31 mouse cellular contexts compared by ENCODE assay signal in the genomic region with DNA sequence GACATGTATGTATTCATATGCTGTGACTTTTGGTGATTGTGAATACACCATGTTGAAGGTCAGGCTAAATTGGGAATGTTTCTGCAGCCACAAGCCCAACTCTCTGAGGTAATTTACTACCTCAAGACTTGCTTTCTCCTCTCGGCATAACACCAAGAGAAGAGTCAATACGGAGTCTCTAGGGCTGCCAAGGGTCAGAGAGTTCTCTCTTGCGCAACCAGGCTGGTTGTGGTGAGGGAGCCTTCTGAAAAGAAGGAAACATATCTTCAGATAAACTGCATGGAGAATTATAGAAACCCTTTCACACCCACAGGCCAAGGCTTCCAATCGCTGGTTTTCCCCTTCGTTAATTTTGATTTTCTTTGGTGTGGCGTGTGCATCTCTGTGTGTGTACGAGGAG.
DNase-seq lines count a peak whose midpoint lies in the region; ATAC-seq and TF ChIP-seq lines count a peak whose summit lies in the region.
"Had no signal": no experiment of that assay in that cellular context is flagged by ENCODE, and none has a peak within 500 bp of the region (broad histone marks: within the 10 kb centered on the region; RNA-seq: fewer than 3 reads in every experiment).

No protein-coding gene starts in this region.

- WGBS in neural tube, embryonic 15.5 days = 78% methylated on average over 7 of the region's 7 CpGs
- 91% methylated on average over 7 of the region's 7 CpGs for WGBS in midbrain, postnatal 0 days

- no peak overlapping the region for H3K4me3 ChIP-seq in gastrocnemius, adult 2 months
- H3K4me3 ChIP-seq in neural tube, embryonic 15.5 days (replicated peaks) = no peak overlapping the region
- no peak overlapping the region for H3K4me3 ChIP-seq in midbrain, postnatal 0 days (ENCODE audit: low read depth, low read length)
- H3K4me3 ChIP-seq: embryonic facial prominence, embryonic 12.5 days; forebrain, embryonic 10.5 days; forebrain, embryonic 15.5 days; hindbrain, embryonic 12.5 days; limb, embryonic 10.5 days; limb, embryonic 15.5 days; liver, embryonic 15.5 days; neural tube, embryonic 13.5 days had no signal

- intact Hi-C loops in gastrocnemius, adult 2 months (cut with DNase I) = no loop called here
- intact Hi-C loops in gastrocnemius, postnatal 14 days (cut with DNase I; ENCODE audit: low total_unique reads) = no loop called here

- no peaks in the 10 kb centered on the region for H3K27me3 ChIP-seq in neural tube, embryonic 15.5 days (replicated peaks)
- H3K27me3 ChIP-seq in midbrain, postnatal 0 days (ENCODE audit: insufficient read depth, low read length) = no peaks in the 10 kb centered on the region
- H3K27me3 ChIP-seq: embryonic facial prominence, embryonic 12.5 days; forebrain, embryonic 15.5 days; hindbrain, embryonic 12.5 days; limb, embryonic 15.5 days; liver, embryonic 15.5 days; neural tube, embryonic 13.5 days had no signal

- DNase-seq in gastrocnemius, adult 2 months = peak; percentile 47
- no peak for DNase-seq in gastrocnemius, postnatal 14 days
- no peak for DNase-seq in neural tube, embryonic 10.5 days (ENCODE audit: extremely low spot score, low spot score)
- DNase-seq in skeletal muscle tissue, adult 2 months (ENCODE audit: low read depth, low spot score) = peak; percentile 68
- no peak for DNase-seq in lung, adult 18-20 months
- DNase-seq in midbrain, postnatal 0 days (ENCODE audit: low spot score) = no peak
- DNase-seq: cerebellum, adult 2 months; cerebellum, postnatal 25 days; embryo, embryonic 11 days; gastrocnemius, postnatal 36 days; heart, postnatal 14 days; kidney, adult 9 months; kidney, postnatal 10 days; layer of hippocampus, adult 9-11 months; lung, postnatal 36 days; midbrain, embryonic 14.5 days; right cerebral cortex, postnatal 25 days; spleen, adult 18-20 months; thymus, postnatal 14 days had no signal

- no peaks in the 10 kb centered on the region for H3K36me3 ChIP-seq in neural tube, embryonic 15.5 days
- H3K36me3 ChIP-seq in midbrain, postnatal 0 days (ENCODE audit: insufficient read depth, low read length) = no peaks in the 10 kb centered on the region
- H3K36me3 ChIP-seq: embryonic facial prominence, embryonic 12.5 days; forebrain, embryonic 10.5 days; forebrain, embryonic 15.5 days; hindbrain, embryonic 12.5 days; limb, embryonic 10.5 days; limb, embryonic 15.5 days; liver, embryonic 15.5 days; neural tube, embryonic 13.5 days had no signal

- peak overlapping the region; percentile 15; the same call in 1 of the 2 replicates for H3K4me2 ChIP-seq in neural tube, embryonic 15.5 days
- no peak overlapping the region for H3K4me2 ChIP-seq in midbrain, postnatal 0 days (ENCODE audit: low read depth, low read length, poor library complexity, severe bottlenecking)
- H3K4me2 ChIP-seq: embryonic facial prominence, embryonic 12.5 days; forebrain, embryonic 15.5 days; hindbrain, embryonic 12.5 days; limb, embryonic 15.5 days; liver, embryonic 15.5 days; neural tube, embryonic 13.5 days had no signal

- H3K9ac ChIP-seq in neural tube, embryonic 15.5 days (replicated peaks) = no peak overlapping the region
- no peak overlapping the region for H3K9ac ChIP-seq in midbrain, postnatal 0 days (replicated peaks; ENCODE audit: low read length, poor library complexity, severe bottlenecking)
- H3K9ac ChIP-seq: embryonic facial prominence, embryonic 12.5 days; forebrain, embryonic 15.5 days; hindbrain, embryonic 12.5 days; limb, embryonic 15.5 days; liver, embryonic 15.5 days; neural tube, embryonic 13.5 days had no signal

- no peak overlapping the region for H3K27ac ChIP-seq in gastrocnemius, adult 2 months
- H3K27ac ChIP-seq in neural tube, embryonic 15.5 days (replicated peaks) = no peak overlapping the region
- no peak overlapping the region for H3K27ac ChIP-seq in midbrain, postnatal 0 days (ENCODE audit: low read depth, low read length)
- H3K27ac ChIP-seq: embryonic facial prominence, embryonic 12.5 days; forebrain, embryonic 10.5 days; forebrain, embryonic 15.5 days; hindbrain, embryonic 12.5 days; limb, embryonic 10.5 days; limb, embryonic 15.5 days; liver, embryonic 15.5 days; neural tube, embryonic 13.5 days had no signal

- H3K4me1 ChIP-seq in neural tube, embryonic 15.5 days = peaks cover 10% of the 10 kb centered on the region
- H3K4me1 ChIP-seq in midbrain, postnatal 0 days (ENCODE audit: insufficient read depth, low read length) = no peaks in the 10 kb centered on the region
- H3K4me1 ChIP-seq: embryonic facial prominence, embryonic 12.5 days; forebrain, embryonic 15.5 days; hindbrain, embryonic 12.5 days; limb, embryonic 10.5 days; limb, embryonic 15.5 days; liver, embryonic 15.5 days had no signal

- H3K9me3 ChIP-seq in neural tube, embryonic 15.5 days (replicated peaks) = no peaks in the 10 kb centered on the region
- no peaks in the 10 kb centered on the region for H3K9me3 ChIP-seq in midbrain, postnatal 0 days (ENCODE audit: low read length)
- H3K9me3 ChIP-seq: embryonic facial prominence, embryonic 12.5 days; forebrain, embryonic 10.5 days; forebrain, embryonic 15.5 days; hindbrain, embryonic 12.5 days; limb, embryonic 10.5 days; limb, embryonic 15.5 days; liver, embryonic 15.5 days; neural tube, embryonic 13.5 days had no signal

- TF ChIP-seq CTCF in gastrocnemius, adult 2 months (IDR thresholded peaks at IDR 0.05) = no peak
- no peak for TF ChIP-seq CTCF in midbrain, postnatal 0 days (IDR thresholded peaks at IDR 0.05)

- ATAC-seq in neural tube, embryonic 15.5 days (ENCODE audit: low FRiP score) = no peak
- peak; percentile 96 for ATAC-seq in granulocyte monocyte progenitor cell, adult 5-6 weeks (replicated peaks; ENCODE audit: poor library complexity, severe bottlenecking)
- no peak for ATAC-seq in midbrain, postnatal 0 days (ENCODE audit: low FRiP score)
- ATAC-seq: CD4-positive, CD25-positive, alpha-beta regulatory T cell, adult 4 months; forebrain, embryonic 15.5 days; intestine, embryonic 16.5 days had no signal

Comparison
In these comparisons a context has a peak if more than half of its experiments do, and no peak if none do; other contexts are left out.
1. DNase-seq: peak in gastrocnemius, adult 2 months (single experiment) and skeletal muscle tissue, adult 2 months (single experiment); none in gastrocnemius, postnatal 14 days (single experiment), neural tube, embryonic 10.5 days (single experiment), lung, adult 18-20 months (0 of 2) and midbrain, postnatal 0 days (single experiment).